Mouse (Mus musculus): ENCODE data around the gene Wscd2. TPM values are rescaled to one million over a fixed set of nuclear protein-coding genes. Genes with fewer than 3 reads are reported as not detected.

The Wscd2 gene
- total and polyA plus RNA-seq, 3 experiments = 0.38 to 0.51 (median 0.39) TPM

DNA sequence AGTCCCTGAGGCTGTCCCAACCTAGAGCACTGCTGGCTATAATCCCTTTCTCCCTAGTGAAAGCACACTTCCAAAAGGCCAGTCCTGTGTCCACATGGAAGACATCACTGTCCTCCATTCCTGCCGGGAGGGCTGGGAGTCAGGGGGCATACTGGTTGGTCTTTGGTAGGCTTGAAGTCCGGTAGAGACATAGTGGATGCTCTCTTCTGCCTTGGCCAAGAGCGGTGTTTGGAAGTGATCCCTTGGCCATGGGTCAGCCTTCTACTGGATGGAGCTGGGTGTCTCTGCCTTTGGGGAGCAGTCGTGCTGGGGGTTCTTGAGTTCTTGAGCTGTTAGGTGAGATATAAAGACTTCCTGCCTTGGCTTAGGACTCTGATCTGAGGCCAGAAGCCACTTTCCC, 1.4 kb downstream of the Wscd2 start:
- in situ Hi-C loops (cut with MboI; ENCODE audit: low pct_ligation_motif_present, low pct_unique_long_range_greater_than_20kb, low sequenced_read_pairs) = no loop called here

DNA sequence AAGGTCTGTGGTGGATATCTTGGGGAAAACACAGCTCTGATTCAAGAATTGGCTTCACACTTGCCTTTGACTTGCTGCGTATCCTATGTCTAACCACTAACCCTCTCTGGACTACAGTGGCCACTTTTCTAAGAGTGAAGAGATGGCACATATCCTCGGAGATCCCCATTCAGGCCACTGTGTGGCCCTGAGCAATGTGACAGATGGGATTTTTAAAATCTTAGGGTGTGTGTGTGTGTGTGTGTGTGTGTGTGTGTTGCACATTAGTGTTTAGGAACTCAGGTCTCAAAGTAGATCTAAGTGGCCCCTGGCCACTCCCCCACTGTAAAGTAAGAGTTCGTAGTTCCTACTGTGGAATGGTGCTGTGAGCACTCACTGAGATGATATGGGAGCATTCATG, 1.9 kb downstream of the Wscd2 start:
- no peaks in the 10 kb centered on the region for H3K36me3 ChIP-seq (replicated peaks in 1 of 2; ENCODE audit: control insufficient read depth in 1 of 2, insufficient read depth in 1 of 2, low read length in 1 of 2)
- peaks cover 76% of the 10 kb centered on the region for H3K27me3 ChIP-seq (replicated peaks)
- no peak overlapping the region for H3K9ac ChIP-seq (ENCODE audit: insufficient read depth, low read depth)
- H3K4me2 ChIP-seq (ENCODE audit: insufficient read depth, low read depth, poor library complexity, severe bottlenecking) = no peak overlapping the region
- dilution Hi-C loops (cut with MboI; ENCODE audit: extremely low pct_ligation_motif_present, extremely low pct_unique_long_range_greater_than_20kb, low sequenced_read_pairs) = no loop called here
- H3K4me3 ChIP-seq (replicated peaks in 1 of 3; ENCODE audit: low read depth in 2 of 3, low read length in 2 of 3, poor library complexity in 1 of 3) = no peak overlapping the region
- no peak for DNase-seq (ENCODE audit: extremely low read depth)
- no peaks in the 10 kb centered on the region for H3K9me3 ChIP-seq (replicated peaks; ENCODE audit: low read length)
- no peak overlapping the region for H3K27ac ChIP-seq (ENCODE audit: insufficient read depth, low read depth)
- no peaks in the 10 kb centered on the region for H3K79me2 ChIP-seq (replicated peaks; ENCODE audit: control insufficient read depth, extremely low read depth, insufficient read depth, poor library complexity, severe bottlenecking)
- in situ Hi-C loops (cut with MboI; ENCODE audit: low pct_ligation_motif_present, low pct_unique_long_range_greater_than_20kb, low sequenced_read_pairs) = no loop called here
- TF ChIP-seq CHD1 (IDR thresholded peaks at IDR 0.05; ENCODE audit: low read depth, low read length) (no peak), GABPA (IDR thresholded peaks at IDR 0.05; ENCODE audit: insufficient replicate concordance, low read depth, low read length) (no peak), USF2 (conservative IDR thresholded peaks at IDR 0.05; ENCODE audit: low read depth, low read length) (no peak), EP300 (IDR thresholded peaks at IDR 0.05; ENCODE audit: low read length) (no peak), RCOR1 (conservative IDR thresholded peaks at IDR 0.05; ENCODE audit: low read depth, low read length) (no peak)
- no peaks in the 10 kb centered on the region; a peak in 1 of 4 replicates for H3K4me1 ChIP-seq (ENCODE audit: control insufficient read depth in 1 of 2, insufficient read depth in 2 of 2)

More for the DNA sequence above, 1.4 kb downstream of the Wscd2 start:
- TF ChIP-seq GABPA (IDR thresholded peaks at IDR 0.05; ENCODE audit: insufficient replicate concordance, low read depth, low read length) (no peak), MAX (IDR thresholded peaks at IDR 0.05; ENCODE audit: low read length) (no peak)
- H3K27me3 ChIP-seq (replicated peaks) = peaks cover 76% of the 10 kb centered on the region
- no peaks in the 10 kb centered on the region for H3K9me3 ChIP-seq (replicated peaks; ENCODE audit: low read length)
- DNase-seq (ENCODE audit: extremely low read depth) = no peak
- H3K4me2 ChIP-seq (ENCODE audit: insufficient read depth, low read depth, poor library complexity, severe bottlenecking) = no peak overlapping the region
- H3K9ac ChIP-seq (ENCODE audit: insufficient read depth, low read depth) = no peak overlapping the region
- H3K36me3 ChIP-seq (replicated peaks in 1 of 2; ENCODE audit: control insufficient read depth in 1 of 2, insufficient read depth in 1 of 2, low read length in 1 of 2) = no peaks in the 10 kb centered on the region
- H3K4me3 ChIP-seq (replicated peaks in 1 of 3; ENCODE audit: low read depth in 2 of 3, low read length in 2 of 3, poor library complexity in 1 of 3) = no peak overlapping the region
- H3K79me2 ChIP-seq (replicated peaks; ENCODE audit: control insufficient read depth, extremely low read depth, insufficient read depth, poor library complexity, severe bottlenecking) = no peaks in the 10 kb centered on the region
- dilution Hi-C loops (cut with MboI; ENCODE audit: extremely low pct_ligation_motif_present, extremely low pct_unique_long_range_greater_than_20kb, low sequenced_read_pairs) = no loop called here
- no peak overlapping the region for H3K27ac ChIP-seq (ENCODE audit: insufficient read depth, low read depth)
- no peaks in the 10 kb centered on the region; a peak in 1 of 4 replicates for H3K4me1 ChIP-seq (ENCODE audit: control insufficient read depth in 1 of 2, insufficient read depth in 2 of 2)

DNA sequence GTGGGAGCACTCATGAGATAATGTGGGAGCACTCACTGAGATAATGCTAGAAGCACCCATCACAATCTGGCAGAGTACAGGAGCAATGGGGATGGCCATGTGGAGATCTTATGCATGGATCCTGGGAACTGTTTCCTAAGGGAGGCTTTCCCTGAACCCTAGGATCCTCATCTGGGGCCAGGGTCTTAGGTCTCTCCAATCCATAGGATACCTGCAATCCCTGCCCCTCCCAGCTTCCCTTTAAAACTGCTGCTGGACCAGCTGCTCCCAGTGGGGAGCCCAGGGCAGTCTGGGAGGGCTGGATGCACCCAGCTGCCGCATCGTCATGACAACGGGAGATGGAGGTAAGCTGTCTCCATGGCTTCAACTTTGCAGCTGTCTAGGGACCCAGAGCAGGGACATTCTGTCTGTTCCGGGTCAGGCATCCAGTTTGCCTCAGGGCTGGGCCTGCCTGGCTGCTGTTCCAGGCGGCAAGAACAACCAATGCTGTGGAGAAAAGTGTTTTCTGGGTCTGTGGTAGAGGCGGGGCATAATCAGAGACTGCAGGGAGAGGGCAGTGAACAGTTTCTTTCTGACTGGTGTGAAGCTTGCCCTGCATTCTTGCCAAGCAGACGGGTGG, 2.4 kb downstream of the Wscd2 start:
- Histone ChIP-seq H3K27me3 (replicated peaks) (peaks cover 77% of the 10 kb centered on the region), H3K79me2 (replicated peaks; ENCODE audit: control insufficient read depth, extremely low read depth, insufficient read depth, poor library complexity, severe bottlenecking) (no peaks in the 10 kb centered on the region), H3K9me3 (replicated peaks; ENCODE audit: low read length) (no peaks in the 10 kb centered on the region), H3K27ac (ENCODE audit: insufficient read depth, low read depth) (no peak overlapping the region), H3K4me3 (replicated peaks in 1 of 3; ENCODE audit: low read depth in 2 of 3, low read length in 2 of 3, poor library complexity in 1 of 3) (no peak overlapping the region), H3K9ac (ENCODE audit: insufficient read depth, low read depth) (no peak overlapping the region), H3K4me1 (ENCODE audit: control insufficient read depth in 1 of 2, insufficient read depth in 2 of 2) (no peaks in the 10 kb centered on the region; a peak in 1 of 4 replicates), H3K36me3 (replicated peaks in 1 of 2; ENCODE audit: control insufficient read depth in 1 of 2, insufficient read depth in 1 of 2, low read length in 1 of 2) (no peaks in the 10 kb centered on the region), H3K4me2 (ENCODE audit: insufficient read depth, low read depth, poor library complexity, severe bottlenecking) (no peak overlapping the region)
- in situ Hi-C loops (cut with MboI; ENCODE audit: low pct_ligation_motif_present, low pct_unique_long_range_greater_than_20kb, low sequenced_read_pairs) = no loop called here
- DNase-seq (ENCODE audit: extremely low read depth) = no peak
- TF ChIP-seq MAX (IDR thresholded peaks at IDR 0.05; ENCODE audit: low read length) (no peak), MXI1 (IDR thresholded peaks at IDR 0.05; ENCODE audit: low read depth, low read length) (no peak), EP300 (IDR thresholded peaks at IDR 0.05; ENCODE audit: low read length) (no peak), USF2 (conservative IDR thresholded peaks at IDR 0.05; ENCODE audit: low read depth, low read length) (no peak), RAD21 (IDR thresholded peaks at IDR 0.05; ENCODE audit: low read depth, low read length) (no peak), KAT2A (IDR thresholded peaks at IDR 0.05; ENCODE audit: insufficient replicate concordance, low read length) (no peak), ETS1 (conservative IDR thresholded peaks at IDR 0.05; ENCODE audit: low read depth, low read length) (no peak), ZNF384 (IDR thresholded peaks at IDR 0.05; ENCODE audit: low read depth, low read length) (no peak), ZKSCAN1 (IDR thresholded peaks at IDR 0.05; ENCODE audit: borderline replicate concordance, low read depth, low read length) (no peak), CTCF (conservative IDR thresholded peaks at IDR 0.05 in 1 of 2, IDR thresholded peaks at IDR 0.05 in 1 of 2; ENCODE audit: low read depth in 2 of 2, low read length in 2 of 2) (no peak), MAFK (IDR thresholded peaks at IDR 0.05; ENCODE audit: insufficient replicate concordance, low read length) (no peak), IRF4 (IDR thresholded peaks at IDR 0.05; ENCODE audit: low read depth, low read length) (no peak), E2F4 (IDR thresholded peaks at IDR 0.05; ENCODE audit: insufficient replicate concordance, low read depth, low read length) (no peak), MYC (IDR thresholded peaks at IDR 0.05; ENCODE audit: low read depth, low read length) (no peak), SMC3 (IDR thresholded peaks at IDR 0.05; ENCODE audit: low read depth, low read length) (no peak), UBTF (IDR thresholded peaks at IDR 0.05; ENCODE audit: low read depth, low read length) (no peak), SIN3A (IDR thresholded peaks at IDR 0.05; ENCODE audit: low read length) (no peak), JUN (IDR thresholded peaks at IDR 0.05; ENCODE audit: insufficient read depth, low read depth, low read length) (no peak)
- dilution Hi-C loops (cut with MboI; ENCODE audit: extremely low pct_ligation_motif_present, extremely low pct_unique_long_range_greater_than_20kb, low sequenced_read_pairs) = no loop called here

All from CH12.LX (cell line).